Mouse (Mus musculus): ENCODE data around the gene Flnb.

GRCm38 (mm10) chr14:7888811-7889651 lies 71.3 kb downstream of the Flnb start:
- no peak for TF ChIP-seq POLR2A (IDR thresholded peaks at IDR 0.05; ENCODE audit: low read depth, low read length)
- TF ChIP-seq CTCF (conservative IDR thresholded peaks at IDR 0.05; ENCODE audit: insufficient read depth, insufficient read length, low read depth, low read length) = no peak
